Mouse (Mus musculus): ENCODE measurements at regions not wholly inside any gene's neighbourhood (a gene's known extent, or its start where the extent isn't known, plus 50 kb on each side); places are given as distances from the start of the nearest gene placed in this dataset.

DNA sequence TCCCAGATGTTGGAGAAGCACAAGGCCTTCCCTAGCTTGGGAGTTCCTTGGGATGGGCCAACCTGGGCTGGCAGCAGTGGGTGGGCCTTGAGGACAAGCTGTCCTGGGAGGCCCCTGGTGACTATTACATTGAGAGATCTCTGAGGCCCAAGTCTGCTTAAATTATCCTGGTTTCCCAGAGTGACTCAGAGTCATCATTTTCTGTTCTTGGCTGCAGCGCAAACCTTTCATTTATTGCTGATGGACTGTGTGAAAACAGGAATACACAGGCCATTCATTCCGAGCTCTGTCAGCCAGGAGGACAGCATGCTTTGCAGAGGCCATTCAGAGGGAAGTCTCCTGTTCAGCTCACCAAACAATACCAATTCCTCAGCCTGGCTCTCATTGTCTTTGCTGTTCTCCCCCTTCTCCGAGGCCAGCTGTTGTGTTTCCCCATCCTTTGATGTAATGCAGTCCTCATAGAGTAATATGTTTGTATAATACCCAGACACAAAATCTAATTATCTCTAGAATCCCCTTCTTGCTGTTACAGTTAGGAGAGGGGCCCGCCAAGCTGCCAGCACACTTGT lies 220.5 kb downstream of the Insig2 start:
- no peak for TF ChIP-seq CTCF (IDR thresholded peaks at IDR 0.05; ENCODE audit: control insufficient read depth, insufficient read depth, insufficient read length)
- no peak for TF ChIP-seq MAX (IDR thresholded peaks at IDR 0.05)
- no peak for TF ChIP-seq USF1 (IDR thresholded peaks at IDR 0.05; ENCODE audit: low read depth)
- TF ChIP-seq MYOG (IDR thresholded peaks at IDR 0.05; ENCODE audit: control insufficient read depth, extremely low read depth, insufficient read length), result no peak
- TF ChIP-seq CEBPB (IDR thresholded peaks at IDR 0.05; ENCODE audit: low read depth), result no peak
- no peak for TF ChIP-seq MYOD1 (IDR thresholded peaks at IDR 0.05; ENCODE audit: control insufficient read depth, insufficient read length, low read depth)
